Mouse (Mus musculus) retina, postnatal 1 day (tissue): ENCODE measurements around the gene Klhdc9.
A peak's percentile ranks its signal among the peaks of the same experiment; 100 is the strongest.

Experiments used
- DNase-seq: peaks from one replicate; pipeline ENCODE4 v3.0.0-alpha.2; 2012

Gene Klhdc9

GRCm38 (mm10) chr1:171360656-171361055, at the start of gene Klhdc9:
TSS of gene Klhdc9 (minus strand) at chr1:171360798.
- DNase-seq = peak; percentile 98

DNA sequence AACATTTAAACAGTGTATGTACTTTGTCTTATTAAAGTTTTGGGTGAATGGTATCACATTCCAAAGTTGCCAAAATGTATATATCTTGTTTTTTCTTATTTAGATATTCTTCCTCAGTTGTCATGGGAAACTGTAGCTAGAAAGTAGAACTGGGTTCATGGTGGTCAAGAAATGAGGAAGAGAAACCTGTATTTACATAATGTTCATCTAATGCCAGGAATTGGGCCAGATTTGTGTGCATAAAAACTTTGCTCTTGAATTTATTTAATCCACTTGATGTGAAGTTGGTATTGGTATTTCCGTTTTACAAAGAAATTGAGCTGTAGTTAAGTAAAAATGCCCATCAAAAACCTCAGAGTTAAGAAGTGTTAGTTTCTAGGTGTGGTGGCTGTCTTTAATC, 49.6 kb upstream of the Klhdc9 start:
- DNase-seq = no peak

GRCm38 (mm10) chr1:171407263-171407662, 46.7 kb upstream of the Klhdc9 start:
- DNase-seq = no peak

DNA sequence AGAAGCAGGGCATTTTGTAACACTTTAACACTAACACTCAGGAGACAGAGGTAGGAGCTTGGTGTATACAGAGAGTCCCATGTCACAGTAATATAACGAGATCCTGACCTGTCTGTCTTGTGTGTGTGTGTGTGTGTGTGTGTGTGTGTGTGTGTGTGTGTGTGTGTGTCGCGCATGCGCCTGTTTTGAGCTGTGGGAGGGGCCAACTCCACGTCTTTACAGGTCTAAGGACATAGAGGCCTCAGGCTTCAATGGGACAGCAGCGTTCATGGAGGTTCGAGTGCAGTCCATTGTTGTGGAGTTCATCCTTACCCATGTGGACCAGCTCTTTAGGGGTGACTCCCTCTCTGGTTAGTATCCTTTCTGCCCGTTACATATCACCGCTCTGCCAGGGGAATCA, 42.4 kb upstream of the Klhdc9 start:
- DNase-seq = no peak

DNA sequence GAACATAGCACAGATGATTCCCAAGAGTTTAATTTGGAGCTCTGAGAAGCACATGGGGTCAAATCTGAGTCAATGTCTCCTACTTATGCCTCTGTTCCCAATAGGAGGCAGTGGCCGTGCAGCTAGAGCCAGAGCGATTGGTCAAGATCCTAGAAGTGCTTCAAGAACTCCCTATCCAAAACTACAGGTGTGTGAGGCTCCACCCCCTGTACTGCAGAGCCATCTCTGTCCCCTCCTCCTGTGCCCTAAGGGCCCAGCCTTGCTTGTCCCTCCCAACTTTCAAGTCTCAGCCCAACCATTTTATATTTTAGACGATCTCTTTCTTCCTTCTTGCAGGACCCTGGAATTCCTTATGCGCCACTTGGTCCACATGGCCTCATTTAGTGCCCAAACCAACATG, 41.2 kb upstream of the Klhdc9 start:
- DNase-seq = no peak

DNA sequence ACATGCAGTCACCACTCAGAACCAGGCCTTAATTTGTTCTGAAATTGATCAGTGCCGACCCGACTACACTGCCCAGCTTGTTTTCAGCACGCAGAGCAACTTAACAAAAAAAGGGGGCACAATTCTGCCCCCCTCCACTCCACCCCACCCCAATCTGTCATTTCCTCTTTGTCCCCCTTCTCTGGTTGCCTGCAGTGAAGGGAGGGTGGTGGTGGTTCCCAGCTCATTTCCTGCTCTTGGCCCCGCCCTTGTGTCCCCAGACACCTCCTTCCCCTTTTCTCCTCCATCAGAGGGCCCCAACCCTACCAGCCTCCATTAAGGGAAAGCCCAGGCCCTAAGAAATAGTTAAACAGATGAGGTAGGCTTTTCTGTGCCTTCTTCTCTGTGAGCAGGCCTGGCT, 29.5 kb upstream of the Klhdc9 start:
- no peak for DNase-seq

- DNase-seq = no peak
Measured at GRCm38 (mm10) chr1:171388376-171389102, 27.9 kb upstream of the Klhdc9 start, which contains the start of gene Arhgap30. TSS of gene Arhgap30 (plus strand) at chr1:171388954.

DNA sequence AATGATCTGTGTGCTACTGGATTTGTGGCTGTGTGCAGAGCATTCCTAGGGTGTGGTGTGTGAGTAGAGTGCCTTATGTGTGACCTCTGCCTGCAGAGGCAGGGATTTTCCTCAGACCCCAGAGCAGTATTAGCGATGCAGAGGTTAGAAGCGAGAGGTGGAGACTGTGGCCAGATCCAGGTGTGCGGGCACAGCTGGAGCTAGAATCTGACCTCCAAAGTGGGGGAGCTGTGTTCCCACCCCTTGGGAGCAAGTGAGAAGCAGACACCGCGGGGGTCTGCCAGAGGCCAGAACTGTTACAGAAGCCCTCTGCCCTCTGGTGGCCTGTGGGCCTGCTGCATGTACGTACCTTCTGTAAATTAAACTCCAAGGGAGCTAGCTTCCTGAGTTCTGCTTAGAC, 26.5 kb upstream of the Klhdc9 start:
- DNase-seq = peak; percentile 50

- peak; percentile 43 for DNase-seq
Measured at GRCm38 (mm10) chr1:171385171-171385570, 24.6 kb upstream of the Klhdc9 start.

DNA sequence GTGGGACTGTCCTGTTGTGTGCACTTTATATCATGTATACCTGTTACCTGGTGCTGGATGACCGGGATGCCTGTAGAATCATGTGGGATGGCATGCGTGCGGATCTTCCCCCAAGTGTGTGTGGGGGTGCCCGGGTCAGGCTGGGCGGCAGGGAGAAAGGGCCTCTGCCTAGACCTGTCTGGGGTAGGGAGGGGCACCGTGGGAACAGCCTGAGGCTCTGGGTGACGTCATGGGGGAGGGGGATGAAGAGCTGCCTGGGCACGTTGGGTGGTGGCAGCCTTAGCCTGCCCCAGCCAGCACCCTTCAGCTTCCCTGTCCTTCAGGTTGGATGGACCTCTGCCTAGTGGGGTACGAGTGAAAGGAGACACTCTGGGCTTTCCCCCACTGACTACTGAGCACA, 23.8 kb upstream of the Klhdc9 start:
- DNase-seq = no peak

DNA sequence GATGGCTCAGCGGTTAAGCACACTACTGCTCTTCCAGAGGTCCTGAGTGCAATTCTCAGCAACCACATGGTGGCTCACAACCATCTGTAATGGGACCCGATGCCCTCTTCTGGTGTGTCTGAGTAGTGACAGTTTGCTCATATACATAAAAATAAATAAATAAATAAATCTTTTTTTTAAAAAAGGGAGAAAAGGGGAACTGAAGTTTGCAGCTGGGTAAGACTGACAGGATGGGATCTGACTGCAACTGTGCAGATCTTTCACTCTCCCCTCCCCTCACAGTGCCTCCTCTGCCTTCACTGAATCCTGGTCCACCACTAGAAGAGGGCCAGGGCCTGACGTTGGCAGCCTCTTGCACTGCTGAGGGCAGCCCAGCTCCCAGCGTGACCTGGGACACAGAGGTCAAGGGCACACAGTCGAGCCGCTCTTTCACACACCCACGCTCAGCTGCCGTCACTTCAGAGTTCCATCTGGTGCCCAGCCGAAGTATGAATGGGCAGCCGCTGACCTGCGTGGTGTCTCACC, 21.6 kb upstream of the Klhdc9 start:
- DNase-seq = no peak

DNA sequence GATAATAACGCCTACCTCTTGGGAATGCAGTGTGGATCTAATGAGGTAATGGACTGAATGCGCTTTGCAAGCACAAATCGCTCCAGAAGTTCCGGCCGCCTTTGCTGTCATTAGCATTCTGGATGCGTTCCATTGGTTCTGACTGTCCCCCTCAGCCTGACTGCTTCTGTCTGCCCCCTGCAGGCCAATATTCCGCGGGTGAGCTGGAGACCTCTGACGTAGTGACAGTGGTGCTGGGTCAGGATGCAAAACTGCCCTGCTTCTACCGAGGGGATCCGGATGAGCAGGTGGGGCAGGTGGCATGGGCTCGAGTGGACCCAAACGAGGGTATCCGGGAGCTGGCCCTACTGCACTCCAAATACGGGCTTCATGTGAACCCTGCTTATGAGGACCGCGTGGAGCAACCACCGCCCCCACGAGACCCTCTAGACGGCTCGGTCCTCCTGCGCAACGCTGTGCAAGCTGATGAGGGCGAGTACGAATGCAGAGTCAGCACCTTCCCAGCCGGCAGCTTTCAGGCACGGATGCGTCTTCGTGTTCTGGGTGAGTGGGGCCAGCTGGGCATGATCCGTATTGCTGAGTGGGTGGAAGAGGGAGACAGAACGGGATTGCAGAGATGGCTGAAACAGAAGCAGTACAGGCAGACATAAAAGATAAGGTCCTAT, 19.5 kb upstream of the Klhdc9 start:
- peak; percentile 89 for DNase-seq

- DNase-seq = no peak
Measured at GRCm38 (mm10) chr1:171378298-171378697, 17.7 kb upstream of the Klhdc9 start.

DNA sequence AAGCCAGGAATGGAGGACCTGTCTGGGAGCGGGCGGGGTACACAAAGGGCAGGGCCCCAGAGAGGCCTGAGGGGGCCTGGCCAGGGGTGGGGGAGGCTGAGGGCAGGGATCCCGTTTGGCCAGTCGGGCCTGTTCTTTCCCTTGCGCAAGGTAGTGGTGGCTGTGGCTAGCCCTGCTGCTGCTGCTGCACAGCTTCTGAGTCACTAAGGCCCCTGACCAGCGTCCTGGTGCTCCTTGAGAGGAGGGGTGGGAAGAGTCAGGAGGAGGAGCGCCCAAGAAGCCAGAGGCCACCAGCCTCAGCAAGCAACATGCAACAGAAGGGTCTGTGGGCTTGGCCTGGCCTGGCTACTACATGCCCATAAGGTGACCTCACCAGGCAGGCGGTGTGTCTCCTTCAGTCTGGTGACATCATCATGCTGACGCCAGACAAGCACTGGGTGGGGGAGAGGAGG, 15.1 kb upstream of the Klhdc9 start:
- DNase-seq = no peak

DNA sequence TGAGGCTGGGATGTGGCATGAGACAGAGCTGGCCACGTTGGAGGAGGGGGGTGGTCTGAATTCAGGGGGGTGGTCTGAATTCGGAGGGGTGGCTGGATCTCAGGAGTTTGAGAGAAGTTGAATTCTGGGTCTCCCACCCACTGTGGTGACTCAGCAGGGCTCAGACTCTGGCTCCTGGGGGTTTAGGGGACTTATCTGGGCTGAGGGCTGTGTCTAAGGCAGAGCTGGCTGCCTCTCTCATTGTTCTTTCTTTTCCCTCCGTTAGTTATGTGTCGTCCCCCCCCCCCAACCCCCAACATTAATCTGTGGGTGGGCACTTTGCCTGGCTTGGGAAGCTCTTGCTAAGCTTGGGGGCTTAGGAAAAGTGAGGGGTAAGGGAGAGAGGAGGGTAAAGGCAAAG, 13.3 kb upstream of the Klhdc9 start:
- peak; percentile 42 for DNase-seq

- no peak for DNase-seq
Measured at GRCm38 (mm10) chr1:171372880-171373279, 12.3 kb upstream of the Klhdc9 start.

DNA sequence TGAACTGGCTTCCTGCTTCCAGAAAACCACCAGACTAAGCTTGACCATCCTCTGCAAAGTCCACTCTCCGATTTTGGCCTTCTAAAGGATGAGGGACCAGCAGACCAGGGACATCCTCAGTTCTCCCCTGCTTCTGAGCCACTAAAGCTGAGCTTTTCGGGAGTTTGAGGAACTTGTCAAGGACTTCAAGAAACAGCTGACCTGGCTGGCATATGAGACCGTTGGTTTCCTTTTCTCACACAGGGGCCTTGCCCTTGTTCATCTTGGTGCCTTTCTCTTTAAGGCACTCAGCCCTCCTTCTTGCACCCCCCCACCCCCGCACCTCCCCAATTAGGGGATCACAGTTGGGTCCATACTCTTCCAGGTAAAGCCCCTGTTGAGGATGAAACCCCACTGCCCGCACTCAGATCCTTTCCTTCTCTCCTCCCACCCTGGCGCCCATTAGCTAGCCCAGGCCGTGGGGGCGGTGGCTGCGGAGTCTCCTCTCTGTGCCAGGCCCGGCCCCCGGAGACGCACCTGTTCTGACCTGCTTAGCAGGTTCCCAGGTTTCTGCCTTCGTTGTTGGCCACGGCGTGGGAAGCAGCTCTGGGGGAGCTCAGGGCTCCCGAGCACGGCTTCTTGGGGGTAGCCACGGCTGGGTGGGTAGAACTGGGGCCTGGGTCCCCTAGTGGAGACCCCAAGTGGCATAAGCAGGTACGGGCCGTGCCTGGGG, 9.4 kb upstream of the Klhdc9 start, which contains the start of gene Nectin4:
TSS of gene Nectin4 (plus strand) at position 255 of the 712 bp plus-strand sequence.
- no peak for DNase-seq

DNA sequence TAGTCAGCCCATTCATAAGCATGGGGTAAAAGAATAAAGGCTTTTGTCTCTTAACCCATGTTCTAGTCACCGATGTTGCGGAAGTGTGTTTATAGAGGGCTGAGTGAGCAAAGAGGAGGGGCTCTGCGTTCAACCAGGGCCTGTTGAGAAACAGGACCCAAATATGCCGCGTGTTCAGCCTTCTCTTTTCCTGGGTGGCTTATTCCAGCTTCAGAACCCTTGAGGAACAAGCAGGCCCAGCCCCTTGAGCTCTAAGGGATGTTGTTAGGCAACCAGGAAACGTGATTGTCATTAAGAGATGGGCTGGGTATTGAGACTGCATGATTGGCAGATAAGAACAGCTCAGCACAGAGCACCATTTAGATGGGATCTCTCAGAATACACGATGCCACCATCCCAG, 5.3 kb upstream of the Klhdc9 start:
- DNase-seq = no peak

DNA sequence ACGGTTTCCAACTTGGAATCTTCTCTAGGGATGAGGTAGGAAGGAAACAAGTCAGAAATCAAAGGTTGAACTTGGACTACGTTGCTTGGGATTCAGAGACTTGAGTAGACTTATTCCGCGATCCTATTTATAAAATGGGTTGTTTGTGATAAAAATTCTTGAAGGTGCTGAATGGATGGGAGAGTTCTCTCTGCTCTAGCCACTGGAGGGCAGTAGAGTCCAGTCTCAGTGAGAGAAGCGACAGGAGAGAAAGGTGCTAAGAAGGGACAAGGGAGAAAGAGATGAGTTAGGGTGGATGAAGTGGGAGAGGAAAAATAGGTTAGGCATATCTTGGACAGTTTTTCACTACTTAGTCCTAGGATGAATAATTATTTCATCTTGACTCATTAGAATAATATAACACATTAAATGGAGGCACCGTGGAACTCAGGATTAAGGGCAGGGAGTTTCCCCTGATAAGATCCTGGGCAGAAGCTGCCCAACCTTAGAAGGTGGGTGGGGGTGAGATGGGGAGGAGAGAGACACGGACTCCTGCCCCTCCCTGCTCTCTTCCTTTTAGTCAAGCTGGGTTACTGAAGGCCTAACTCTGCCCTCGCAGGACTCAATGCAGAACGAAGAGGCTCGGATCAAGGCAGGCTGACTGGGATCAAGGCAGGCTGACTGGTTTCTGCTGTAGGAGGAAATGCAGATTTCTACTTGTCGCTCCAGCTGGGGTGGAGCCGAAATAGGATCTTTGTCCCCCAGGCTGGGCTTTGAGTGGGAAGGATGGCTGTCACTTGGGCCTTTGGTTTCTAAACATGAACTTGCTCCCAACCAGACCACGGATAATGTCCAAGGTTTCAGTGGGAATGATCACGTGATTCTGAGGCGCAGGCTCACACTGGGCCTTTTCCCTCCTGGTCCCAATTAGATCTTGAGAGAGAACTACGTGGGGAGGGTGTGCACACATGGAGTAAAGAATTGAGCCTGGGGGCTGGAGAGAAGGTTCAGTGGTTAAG, 807 bp upstream of the Klhdc9 start:
- DNase-seq = peak; percentile 90

- no peak for DNase-seq
Measured at GRCm38 (mm10) chr1:171360253-171360652, 345 bp downstream of the Klhdc9 start.

GRCm38 (mm10) chr1:171358421-171358820, 2.2 kb downstream of the Klhdc9 start:
- DNase-seq = peak; percentile 76

DNA sequence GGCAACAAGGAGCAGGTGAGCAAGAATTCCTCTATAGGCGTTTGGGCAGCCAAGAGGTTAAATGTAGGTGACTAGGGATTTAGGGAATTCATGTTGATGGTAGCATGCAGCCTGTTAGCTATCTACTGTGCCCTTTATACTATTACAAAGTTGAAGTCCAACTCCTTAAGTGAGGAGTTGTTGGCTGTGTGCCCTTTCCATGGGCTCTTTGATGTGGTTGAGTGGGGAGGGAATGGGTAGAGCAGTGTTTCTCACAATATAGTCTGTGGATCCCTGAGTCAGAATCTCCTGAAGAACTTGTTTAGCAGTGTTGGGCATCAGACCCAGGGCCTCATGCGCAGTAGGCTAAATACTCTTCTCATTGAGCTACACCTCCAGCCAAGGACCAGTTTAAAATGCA, 3.8 kb downstream of the Klhdc9 start:
- no peak for DNase-seq
